Comparison of ENCODE assay signal across 17 mouse cellular contexts in genomic region chr8:34478891-34479290, GRCm38 (mm10).
DNase-seq lines count a peak whose midpoint lies in the region; ATAC-seq lines count a peak whose summit lies in the region.
"Had no signal": no experiment of that assay in that cellular context is flagged by ENCODE, and none has a peak within 500 bp of the region (broad histone marks: within the 10 kb centered on the region; RNA-seq: fewer than 3 reads in every experiment).

No protein-coding gene starts in this region.

- peak; percentile 24 for DNase-seq in heart, adult 8-10 months (ENCODE audit: low spot score)
- DNase-seq in urinary bladder, postnatal 14 days (ENCODE audit: low spot score): peak; percentile 48
- no peak for DNase-seq in urinary bladder, postnatal 4 days (ENCODE audit: low spot score in 2 of 2)
- peak; percentile 44 to 49 for DNase-seq in heart, postnatal 10 days
- DNase-seq in skeletal muscle tissue, adult 2 months (ENCODE audit: low read depth, low spot score): peak; percentile 91
- no peak for DNase-seq in natural killer cell, adult 2 months (ENCODE audit: low spot score in 2 of 2)
- DNase-seq: cerebellum, adult 8-10 months; forebrain, postnatal 0 days; kidney, adult 18-20 months; kidney, postnatal 14 days; right cerebral cortex, adult 18-20 months; thymus, postnatal 14 days had no signal

- no peak overlapping the region for H3K9ac ChIP-seq in heart, embryonic 11.5 days (ENCODE audit: low read depth, low read length)
- no peak overlapping the region for H3K9ac ChIP-seq in intestine, embryonic 15.5 days
- H3K9ac ChIP-seq: embryonic facial prominence, embryonic 12.5 days; forebrain, postnatal 0 days; limb, embryonic 12.5 days had no signal

- no peak for ATAC-seq in heart, embryonic 11.5 days (replicated peaks; ENCODE audit: insufficient number of reproducible peaks, low FRiP score, low TSS enrichment)
- ATAC-seq in intestine, embryonic 15.5 days: no peak
- ATAC-seq: forebrain, postnatal 0 days; hindbrain, embryonic 16.5 days had no signal

- no peaks in the 10 kb centered on the region for H3K36me3 ChIP-seq in heart, embryonic 11.5 days (ENCODE audit: control insufficient read depth, insufficient read depth, low read length)
- no peaks in the 10 kb centered on the region for H3K36me3 ChIP-seq in intestine, embryonic 15.5 days
- H3K36me3 ChIP-seq: embryonic facial prominence, embryonic 12.5 days; limb, embryonic 12.5 days had no signal

- H3K27ac ChIP-seq in heart, embryonic 11.5 days (ENCODE audit: low read depth, low read length): no peak overlapping the region
- no peak overlapping the region for H3K27ac ChIP-seq in intestine, embryonic 15.5 days
- H3K27ac ChIP-seq: embryonic facial prominence, embryonic 12.5 days; limb, embryonic 12.5 days had no signal

- H3K9me3 ChIP-seq in heart, embryonic 11.5 days (replicated peaks; ENCODE audit: control insufficient read depth, low read length): no peaks in the 10 kb centered on the region
- H3K9me3 ChIP-seq in intestine, embryonic 15.5 days: no peaks in the 10 kb centered on the region
- H3K9me3 ChIP-seq: embryonic facial prominence, embryonic 12.5 days had no signal

- WGBS in heart, embryonic 11.5 days (ENCODE audit: insufficient replicate concordance): 46% methylated on average over 3 of the region's 3 CpGs
- WGBS in intestine, embryonic 15.5 days: 63% methylated on average over 3 of the region's 3 CpGs

- H3K27me3 ChIP-seq in heart, embryonic 11.5 days (ENCODE audit: control insufficient read depth, insufficient read depth, low read length): no peaks in the 10 kb centered on the region
- H3K27me3 ChIP-seq in intestine, embryonic 15.5 days (replicated peaks): no peaks in the 10 kb centered on the region
- H3K27me3 ChIP-seq: embryonic facial prominence, embryonic 12.5 days had no signal

- no peak overlapping the region for H3K4me2 ChIP-seq in heart, embryonic 11.5 days
- H3K4me2 ChIP-seq in intestine, embryonic 15.5 days (replicated peaks): no peak overlapping the region
- H3K4me2 ChIP-seq: embryonic facial prominence, embryonic 12.5 days; limb, embryonic 12.5 days had no signal

- H3K4me3 ChIP-seq in heart, embryonic 11.5 days (ENCODE audit: low read depth, low read length): no peak overlapping the region
- H3K4me3 ChIP-seq in intestine, embryonic 15.5 days (replicated peaks): no peak overlapping the region
- H3K4me3 ChIP-seq: embryonic facial prominence, embryonic 12.5 days; limb, embryonic 12.5 days had no signal

- peaks cover 8% of the 10 kb centered on the region for H3K4me1 ChIP-seq in heart, embryonic 11.5 days (ENCODE audit: control insufficient read depth, insufficient read depth, low read length)
- H3K4me1 ChIP-seq in intestine, embryonic 15.5 days (replicated peaks): 0 out of 2 replicates have a peak, but pooled peaks cover 3% of the 10 kb centered on the region
- H3K4me1 ChIP-seq: embryonic facial prominence, embryonic 12.5 days; limb, embryonic 12.5 days had no signal

- intact Hi-C loops in heart, postnatal 10 days (cut with DNase I): no loop called here

Comparison
In these comparisons a context has a peak if more than half of its experiments do, and no peak if none do; other contexts are left out.
1. DNase-seq: peak in heart, adult 8-10 months (single experiment), urinary bladder, postnatal 14 days (single experiment), heart, postnatal 10 days (2 of 2) and skeletal muscle tissue, adult 2 months (single experiment); none in urinary bladder, postnatal 4 days (0 of 2) and natural killer cell, adult 2 months (0 of 2).